ENCODE assay signal across 18 mouse cellular contexts in the genomic region with DNA sequence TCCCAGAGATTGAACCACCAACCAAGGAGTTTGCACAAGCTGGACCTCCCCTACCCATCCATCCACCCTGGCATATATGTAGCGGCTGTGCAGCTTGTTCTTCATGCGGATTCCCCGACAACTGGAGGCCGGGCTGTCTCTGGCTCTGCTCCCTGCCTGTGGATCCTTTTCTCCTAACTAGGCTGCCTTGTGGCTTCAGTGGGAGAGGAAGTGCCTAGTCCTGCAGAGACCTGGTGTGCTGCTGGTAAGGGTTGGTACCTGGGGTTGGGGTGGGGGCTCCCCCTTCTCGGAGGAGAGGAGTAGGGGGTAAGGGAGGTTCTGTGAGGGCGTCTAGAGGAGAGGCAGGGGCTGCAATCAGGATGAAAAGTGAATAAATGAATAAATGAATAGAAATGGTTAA. TPM values are rescaled to one million over a fixed set of nuclear protein-coding genes. Genes with fewer than 3 reads are reported as not detected.
DNase-seq lines count a peak whose midpoint lies in the region; ATAC-seq lines count a peak whose summit lies in the region.
"Had no signal": no experiment of that assay in that cellular context is flagged by ENCODE, and none has a peak within 500 bp of the region (broad histone marks: within the 10 kb centered on the region; RNA-seq: fewer than 3 reads in every experiment).

No protein-coding gene starts in this region.

- no peaks in the 10 kb centered on the region for H3K36me3 ChIP-seq in heart, embryonic 10.5 days
- H3K36me3 ChIP-seq in heart, embryonic 11.5 days (ENCODE audit: control insufficient read depth, insufficient read depth, low read length): no peaks in the 10 kb centered on the region

- no peak overlapping the region for H3K4me2 ChIP-seq in heart, embryonic 11.5 days

- 84% methylated on average over 6 of the region's 6 CpGs for WGBS in heart, embryonic 10.5 days
- WGBS in heart, embryonic 11.5 days (ENCODE audit: insufficient replicate concordance): 89% methylated on average over 6 of the region's 6 CpGs

- no peak overlapping the region for H3K4me3 ChIP-seq in heart, embryonic 10.5 days
- no peak overlapping the region for H3K4me3 ChIP-seq in heart, embryonic 11.5 days (ENCODE audit: low read depth, low read length)

- DNase-seq in heart, adult 11 months: peak; percentile 76
- no peak for DNase-seq in heart, adult 8-10 months (ENCODE audit: low spot score)
- peak; percentile 58 for DNase-seq in heart, embryonic 10.5 days (ENCODE audit: low spot score)
- DNase-seq: adrenal gland, adult 2 months; adrenal gland, adult 8-10 months; adrenal gland, postnatal 10 days; adrenal gland, postnatal 14 days; adrenal gland, postnatal 25 days; adrenal gland, postnatal 36 days; B cell, adult 2 months; cerebellum, adult 11 months; cerebellum, adult 11-12 months; cerebellum, adult 18-20 months had no signal

- no peak overlapping the region for H3K9ac ChIP-seq in heart, embryonic 11.5 days (ENCODE audit: low read depth, low read length)

- no peaks in the 10 kb centered on the region for H3K27me3 ChIP-seq in heart, embryonic 10.5 days (ENCODE audit: insufficient read depth, poor library complexity, severe bottlenecking)
- H3K27me3 ChIP-seq in heart, embryonic 11.5 days (ENCODE audit: control insufficient read depth, insufficient read depth, low read length): no peaks in the 10 kb centered on the region; the same call in 1 of the 2 replicates
- H3K27me3 ChIP-seq: CH12.LX had no signal

- H3K9me3 ChIP-seq in heart, embryonic 10.5 days: no peaks in the 10 kb centered on the region
- H3K9me3 ChIP-seq in heart, embryonic 11.5 days (replicated peaks; ENCODE audit: control insufficient read depth, low read length): no peaks in the 10 kb centered on the region
- H3K9me3 ChIP-seq: G1E had no signal

- no peak overlapping the region for H3K27ac ChIP-seq in heart, embryonic 10.5 days
- no peak overlapping the region for H3K27ac ChIP-seq in heart, embryonic 11.5 days (ENCODE audit: low read depth, low read length)

- peaks cover 7% of the 10 kb centered on the region; the same call in 1 of the 2 replicates for H3K4me1 ChIP-seq in heart, embryonic 10.5 days
- no peaks in the 10 kb centered on the region for H3K4me1 ChIP-seq in heart, embryonic 11.5 days (ENCODE audit: control insufficient read depth, insufficient read depth, low read length)

- no peak for ATAC-seq in heart, embryonic 11.5 days (replicated peaks; ENCODE audit: insufficient number of reproducible peaks, low FRiP score, low TSS enrichment)
- ATAC-seq: activated CD4-positive, CD25-positive, alpha-beta regulatory T cell, adult 4 months; CD4-positive, CD25-positive, alpha-beta regulatory T cell, adult 4 months had no signal

RNA-seq across cellular contexts. Expression of gene Cpsf2, which starts 39.3 kb away (rescaled TPM):
- 10 to 100 TPM; 10.9 to 13.2 (median 12.1) TPM for total RNA-seq in heart, adult 8-10 months (2022)
- 27.5 and 29.0 TPM in 2 replicates for polyA plus RNA-seq in heart, embryonic 10.5 days (2016; fragmentation: Nextera tagmentation; extraction: Ambion mirVana)
- polyA plus RNA-seq in heart, embryonic 11.5 days (2014; fragmentation: Nextera tagmentation; extraction: Ambion mirVana): 26.3 and 31.5 TPM in 2 replicates

RNA-seq across cellular contexts. Expression of gene Atxn3, which starts 57.1 kb away (rescaled TPM):
- 1 to 10 TPM; 6.8 to 9.8 (median 9.2) TPM for total RNA-seq in heart, adult 8-10 months (2022)
- polyA plus RNA-seq in heart, embryonic 10.5 days (2016; fragmentation: Nextera tagmentation; extraction: Ambion mirVana): 8.1 and 8.4 TPM in 2 replicates
- polyA plus RNA-seq in heart, embryonic 11.5 days (2014; fragmentation: Nextera tagmentation; extraction: Ambion mirVana): 9.6 and 12.5 TPM in 2 replicates
